In the genomic region with DNA sequence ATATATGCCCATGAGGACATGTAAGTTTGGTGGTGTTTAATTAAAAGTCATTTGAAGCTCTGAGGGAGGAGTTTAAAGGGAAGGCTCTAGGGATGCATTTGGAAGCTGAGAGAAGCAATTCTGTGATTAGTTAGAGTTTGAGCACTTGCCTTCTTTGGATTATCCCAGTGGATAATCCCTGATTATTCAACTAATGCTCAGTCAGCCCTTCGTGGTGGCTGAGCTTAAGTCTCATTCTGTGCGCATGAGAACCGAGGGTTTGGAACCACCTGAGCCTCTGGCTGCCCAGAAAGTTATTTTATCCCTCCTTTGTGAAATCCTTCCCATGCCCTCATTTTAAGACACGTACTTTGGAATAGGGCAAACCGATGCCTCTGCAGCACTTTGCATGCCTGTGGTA, we compare ENCODE assay signal across 18 mouse cellular contexts.
"Had no signal": no experiment of that assay in that cellular context is flagged by ENCODE, and none has a peak within 500 bp of the region (broad histone marks: within the 10 kb centered on the region; RNA-seq: fewer than 3 reads in every experiment).

No protein-coding gene starts in this region.

- H3K27ac ChIP-seq: liver, embryonic 13.5 days; liver, embryonic 15.5 days; lung, embryonic 15.5 days; macrophage; neural tube, embryonic 12.5 days had no signal

- H3K9me3 ChIP-seq: liver, embryonic 13.5 days; liver, embryonic 15.5 days; lung, embryonic 15.5 days; neural tube, embryonic 12.5 days had no signal

- H3K4me1 ChIP-seq: liver, embryonic 13.5 days; liver, embryonic 15.5 days; lung, embryonic 15.5 days; megakaryocyte, embryonic 14.5 days; neural tube, embryonic 12.5 days had no signal

- H3K27me3 ChIP-seq: liver, embryonic 13.5 days; liver, embryonic 15.5 days; lung, embryonic 15.5 days; megakaryocyte, embryonic 14.5 days; neural tube, embryonic 12.5 days had no signal

- H3K4me2 ChIP-seq: liver, embryonic 11.5 days; liver, embryonic 13.5 days; liver, embryonic 15.5 days; lung, embryonic 15.5 days; midbrain, embryonic 11.5 days; neural tube, embryonic 12.5 days had no signal

- H3K4me3 ChIP-seq: liver, embryonic 13.5 days; liver, embryonic 15.5 days; lung, embryonic 15.5 days; megakaryocyte, embryonic 14.5 days; neural tube, embryonic 12.5 days had no signal

- ATAC-seq: liver, postnatal 0 days; lung, postnatal 0 days; midbrain, embryonic 16.5 days had no signal

- H3K36me3 ChIP-seq: liver, embryonic 13.5 days; liver, embryonic 15.5 days; lung, embryonic 15.5 days; neural tube, embryonic 12.5 days had no signal

- H3K9ac ChIP-seq: liver, embryonic 13.5 days; liver, embryonic 15.5 days; liver, postnatal 0 days; lung, embryonic 15.5 days; neural tube, embryonic 12.5 days had no signal

- DNase-seq: liver, embryonic 13.5 days; liver, postnatal 0 days; lung, adult 2 months; lung, postnatal 14 days; lung, postnatal 36 days; right cerebral cortex, postnatal 14 days; thymus, adult 18-20 months; thymus, postnatal 14 days; thymus, postnatal 36 days had no signal
